Mouse (Mus musculus) gastrocnemius, adult 8-10 months (tissue): ENCODE measurements around the gene Fyn. TPM values are rescaled to one million over a fixed set of nuclear protein-coding genes. Genes with fewer than 3 reads are reported as not detected.

ENCODE experiments used
- DNase-seq, 2 experiments: peaks; one replicate each; pipeline ENCODE4 v3.0.0; 2022; ENCODE audit warnings: low spot score in 2 of 2
- total RNA-seq, 4 experiments: library from RNA; stranded (reverse); gene quantifications; 2 replicates each; pipeline ENCODE4 v1.2.4; 2022

The Fyn gene
- total RNA-seq, 4 experiments from 2014 or later: 2.8 to 7.3 (median 5.7) TPM

DNA sequence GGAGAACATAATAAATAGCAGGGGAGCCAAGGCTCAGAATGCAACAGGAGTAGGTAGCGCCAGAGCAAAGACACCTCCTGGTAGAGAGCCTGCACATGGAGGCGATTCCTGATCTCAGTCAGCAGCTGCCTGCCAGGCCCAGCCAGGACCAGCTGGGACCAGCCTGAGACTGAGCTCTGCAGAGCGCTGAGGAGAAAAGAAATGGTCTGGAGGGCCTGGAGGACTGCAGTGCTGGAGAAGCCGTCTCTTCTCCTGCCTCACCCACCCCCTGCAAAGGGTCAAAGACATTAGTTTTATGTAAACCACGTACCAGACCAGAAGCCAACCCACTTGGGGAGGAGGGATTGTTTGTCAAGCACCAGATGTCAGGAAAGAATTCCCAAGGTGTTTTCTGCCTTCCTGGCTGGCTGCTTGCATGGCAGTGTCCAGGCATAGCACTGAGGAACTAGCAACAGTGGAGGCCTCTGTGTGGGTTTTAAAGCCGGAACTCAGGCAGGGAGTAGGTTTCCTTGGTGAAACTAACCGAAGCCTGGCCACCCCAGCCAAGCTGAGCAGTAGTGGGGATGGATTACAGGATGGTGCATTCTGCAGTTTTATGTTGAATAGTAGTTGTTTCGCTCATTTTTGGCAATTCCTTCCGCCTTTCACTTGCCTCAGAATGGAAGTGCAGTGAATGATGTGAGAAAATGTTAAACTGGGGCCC, 165.8 kb downstream of the Fyn start:
- DNase-seq: no peak

DNA sequence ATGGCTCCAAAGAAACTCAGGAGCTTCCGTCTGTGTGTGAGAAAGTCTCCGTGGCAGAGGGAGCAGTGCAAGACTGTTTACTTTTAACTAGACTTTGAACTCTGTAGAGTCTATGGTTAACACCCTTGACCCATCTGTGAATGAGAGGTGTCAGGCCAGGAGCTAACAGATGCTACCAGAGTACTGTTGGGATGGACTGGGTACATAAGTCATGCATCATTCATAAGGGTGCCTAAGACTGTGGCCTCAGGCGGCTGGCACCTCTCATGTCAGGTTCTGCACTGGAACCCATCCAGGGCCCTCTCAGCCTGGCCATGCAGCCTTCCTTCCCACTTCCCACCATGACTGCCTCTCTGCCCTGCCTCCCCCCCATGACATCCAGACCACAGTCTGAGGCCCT, 166.7 kb downstream of the Fyn start:
- no peak for DNase-seq

DNA sequence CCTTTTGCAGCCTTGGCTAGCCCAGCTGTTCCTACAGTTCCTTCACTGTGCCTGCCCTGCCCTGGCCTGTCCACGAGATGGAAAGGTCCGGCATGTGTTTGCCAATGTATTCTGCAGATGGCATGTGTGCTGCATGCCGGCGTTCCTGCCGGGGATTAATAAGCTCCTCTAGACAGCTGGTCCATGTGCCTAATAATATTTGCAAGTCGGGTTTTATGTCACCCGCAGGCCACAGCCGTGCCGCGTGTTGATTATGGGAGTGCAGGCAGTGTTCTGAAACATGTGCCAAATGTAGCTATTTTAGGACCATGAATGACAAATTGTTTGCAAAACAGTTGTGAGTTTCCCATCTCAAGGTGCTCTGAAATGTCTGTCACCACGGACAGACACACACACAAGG, 167.6 kb downstream of the Fyn start:
- DNase-seq: peak; percentile 59 to 64

DNA sequence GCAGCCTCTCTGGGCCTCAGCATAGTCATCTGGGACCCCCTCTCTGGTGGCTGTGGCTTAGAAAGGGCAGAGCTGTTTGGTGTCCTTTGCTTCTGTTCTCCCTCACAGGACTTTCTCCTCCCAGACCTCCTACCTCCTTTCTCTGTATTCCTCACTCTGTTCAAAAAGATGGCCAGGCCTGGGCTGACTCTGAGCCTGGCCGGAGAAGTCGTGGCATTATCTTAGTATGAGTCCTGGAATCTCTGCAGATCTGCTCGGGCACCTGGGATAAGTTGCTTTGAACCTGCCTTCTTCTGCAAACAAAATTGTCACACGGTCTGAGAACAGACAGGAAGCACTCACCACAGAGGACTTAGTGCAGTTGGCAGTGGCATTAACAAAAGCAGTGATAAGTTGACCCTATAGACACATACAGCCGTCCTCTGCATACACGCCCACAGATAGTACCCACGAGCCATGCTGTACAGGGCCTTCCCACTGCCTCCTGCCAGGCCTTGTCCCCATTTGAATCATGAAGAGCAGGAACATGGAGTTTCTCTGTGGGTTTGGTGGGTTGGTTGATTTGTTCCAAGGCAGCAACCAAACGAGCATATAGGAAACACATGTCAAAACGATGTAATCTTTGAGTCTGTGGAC, 171.5 kb downstream of the Fyn start:
- no peak for DNase-seq

DNA sequence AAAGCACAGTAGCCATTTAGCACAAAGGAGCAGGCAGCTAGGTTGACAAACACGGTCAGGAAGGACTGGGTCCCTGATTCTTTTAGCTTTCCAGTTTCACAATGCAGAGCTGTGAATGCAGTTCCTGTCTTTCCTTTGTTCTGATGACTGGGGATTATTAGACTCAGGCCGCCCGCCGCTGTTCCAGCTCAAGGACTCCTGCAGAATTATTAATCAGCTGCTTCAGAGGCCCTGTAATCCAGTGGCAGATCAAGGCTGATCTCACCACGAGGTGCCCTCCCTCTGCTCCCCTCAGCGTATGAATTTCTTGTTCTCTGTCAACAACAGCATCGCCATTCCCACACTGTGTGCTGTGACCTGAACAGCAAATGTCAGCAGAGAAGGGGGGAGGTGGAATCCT, 172.3 kb downstream of the Fyn start:
- no peak for DNase-seq

DNA sequence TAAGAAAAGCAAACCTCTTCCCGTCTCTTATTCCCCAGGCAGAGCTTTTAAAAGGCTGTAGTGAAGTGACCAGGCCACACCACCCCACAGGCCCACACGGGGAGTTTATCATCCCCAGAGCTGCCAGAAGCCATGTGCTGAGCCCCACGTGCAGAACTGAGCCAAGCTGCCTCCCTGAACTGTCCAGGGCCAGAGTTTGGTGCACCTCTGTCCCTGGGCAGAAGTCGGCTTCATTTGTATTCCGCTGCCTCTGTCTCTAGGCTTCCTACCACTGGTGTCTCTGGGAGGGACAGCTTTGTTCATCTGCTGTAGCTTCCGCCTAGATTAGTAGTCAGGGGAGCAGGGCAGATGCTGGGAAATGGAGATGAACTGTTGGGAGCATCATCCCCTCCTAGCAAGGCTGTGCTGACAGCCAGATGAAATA, 172.8 kb downstream of the Fyn start:
- DNase-seq: no peak

DNA sequence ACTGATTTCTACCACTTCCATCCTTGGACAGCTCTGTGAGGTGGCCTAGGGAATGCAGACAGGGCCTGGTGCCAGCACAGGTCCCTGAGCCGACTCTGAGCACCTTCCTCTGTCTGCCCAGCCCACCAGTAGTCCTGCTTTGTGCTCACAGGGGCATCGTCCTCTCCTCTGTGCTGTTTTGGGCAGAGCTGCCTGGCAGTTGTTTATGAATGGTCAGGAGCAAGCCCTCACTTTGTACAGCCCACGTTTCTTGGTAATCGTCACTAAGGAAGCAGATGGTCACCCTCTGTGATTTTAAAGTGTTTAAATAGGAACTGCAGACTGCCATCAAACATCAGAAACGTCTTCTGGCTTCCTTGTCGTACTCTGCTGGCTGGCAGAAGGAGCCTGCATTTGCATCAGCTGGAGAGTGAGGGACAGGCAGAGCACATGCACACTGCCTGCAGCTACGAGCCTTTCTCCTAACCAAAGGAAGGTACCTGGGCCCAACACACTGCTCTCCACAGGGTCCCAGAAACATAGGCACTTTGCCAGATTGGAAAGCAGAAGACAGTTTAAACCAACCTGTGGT, 173.4 kb downstream of the Fyn start:
- no peak for DNase-seq

DNA sequence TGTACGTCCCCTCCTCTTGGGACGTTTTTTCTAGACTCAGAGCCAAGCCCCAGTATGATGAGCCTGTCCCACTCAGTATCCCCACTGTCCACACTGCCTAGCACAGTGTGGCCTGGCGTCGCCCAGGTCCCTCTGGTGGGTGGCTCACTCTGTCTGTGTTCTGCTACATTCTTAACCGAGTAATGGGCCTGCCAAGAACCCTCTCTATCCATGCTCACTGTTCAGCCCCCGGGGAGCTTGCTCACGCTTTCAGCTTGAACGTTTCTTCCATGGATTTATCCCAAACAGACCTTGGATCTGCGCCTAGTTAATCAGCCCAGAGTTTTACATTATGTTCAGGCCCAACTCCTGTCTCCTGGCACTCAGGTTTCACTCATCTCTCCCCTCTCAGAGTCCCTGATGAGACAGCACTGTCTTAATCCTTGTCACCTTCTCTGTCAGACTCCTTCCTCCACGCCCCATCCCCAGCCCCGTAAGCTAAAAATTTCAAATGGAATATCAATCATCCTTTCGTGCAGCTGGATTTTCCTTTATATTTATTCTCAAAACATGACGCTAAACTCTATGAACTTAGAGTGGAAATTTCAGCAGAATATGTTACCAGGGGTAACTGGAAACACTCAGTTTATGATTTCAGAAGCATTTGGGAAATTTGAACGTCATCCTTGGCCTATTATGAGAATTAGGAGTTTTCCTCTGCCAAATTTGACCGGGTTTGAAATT, 174.0 kb downstream of the Fyn start:
- DNase-seq: peak in 1 of 2 experiments; percentile 49

DNA sequence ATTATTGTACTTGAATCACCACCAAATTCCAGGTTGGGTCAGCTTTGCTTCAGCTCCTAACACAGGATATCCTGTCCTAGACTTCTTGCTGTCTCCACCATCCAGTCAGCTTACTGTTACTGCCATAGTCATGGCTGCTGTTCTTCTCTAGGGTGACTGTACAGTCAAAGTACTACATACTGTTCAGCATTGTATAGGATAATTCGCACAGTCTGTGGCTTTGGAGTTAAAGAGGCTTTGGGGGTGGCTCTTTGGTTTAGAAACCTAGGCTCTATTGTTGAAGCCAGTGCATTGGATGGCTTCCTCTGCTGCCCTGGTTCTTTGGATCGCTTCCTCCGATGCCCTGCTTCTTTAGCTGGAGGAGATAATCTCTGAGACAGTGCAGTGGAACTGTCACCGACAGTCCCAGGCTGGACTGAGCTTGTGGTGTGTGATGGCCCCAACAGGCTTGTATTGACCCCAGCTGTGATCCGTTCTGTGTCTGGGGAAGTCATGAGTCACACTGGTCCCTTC, 174.7 kb downstream of the Fyn start:
- no peak for DNase-seq

DNA sequence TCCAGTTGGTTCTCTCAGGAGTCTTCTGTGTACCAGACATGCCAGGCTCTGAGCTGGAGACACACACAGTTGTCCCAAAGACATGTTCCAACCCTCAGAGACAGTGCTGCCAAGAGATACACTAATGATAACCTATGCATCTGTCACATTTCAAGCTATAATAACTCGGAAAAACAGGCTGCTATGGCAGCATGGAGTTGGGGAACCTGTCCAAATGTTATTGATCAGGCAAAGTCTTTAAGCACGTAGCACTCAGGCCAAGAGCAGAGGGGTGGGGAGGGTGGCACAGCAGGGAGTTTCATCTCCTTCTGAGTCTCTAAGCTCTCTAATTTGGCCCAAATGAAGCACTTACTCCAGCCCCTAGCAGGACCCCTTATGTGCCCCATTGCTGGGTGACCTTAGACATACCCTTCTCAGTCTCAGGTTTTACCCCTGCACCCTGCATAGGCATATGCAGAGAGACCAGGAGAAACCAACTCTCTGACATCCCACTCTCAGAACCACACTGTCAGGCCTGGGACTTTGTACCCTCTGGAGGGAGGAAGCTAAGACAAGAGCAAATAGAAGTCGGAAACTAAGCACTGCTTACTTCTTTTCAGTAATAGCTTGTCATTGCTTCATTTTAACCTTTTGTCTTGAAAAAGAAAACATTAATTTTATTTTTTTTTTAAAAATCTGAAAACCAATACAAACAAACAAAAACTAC, 178.9 kb downstream of the Fyn start:
- DNase-seq: no peak

DNA sequence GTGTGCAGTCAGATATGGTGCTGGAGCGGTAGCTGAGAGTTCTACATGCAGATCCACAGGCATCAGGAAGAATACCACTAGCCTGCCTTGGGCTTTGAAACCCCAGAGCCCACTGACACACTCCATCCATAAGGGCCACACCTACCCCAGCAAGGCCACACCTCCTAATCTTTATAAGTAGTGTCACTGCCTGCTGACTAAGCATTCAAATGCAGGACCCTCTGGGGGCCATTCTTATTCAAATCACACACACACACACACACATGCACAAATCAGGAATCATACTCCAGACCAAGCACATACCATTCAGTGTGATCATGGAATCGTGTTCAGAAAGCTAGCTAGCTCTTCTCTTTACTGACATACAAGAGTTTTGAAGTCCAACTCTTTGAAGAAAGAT, 182.1 kb downstream of the Fyn start:
- DNase-seq: no peak

DNA sequence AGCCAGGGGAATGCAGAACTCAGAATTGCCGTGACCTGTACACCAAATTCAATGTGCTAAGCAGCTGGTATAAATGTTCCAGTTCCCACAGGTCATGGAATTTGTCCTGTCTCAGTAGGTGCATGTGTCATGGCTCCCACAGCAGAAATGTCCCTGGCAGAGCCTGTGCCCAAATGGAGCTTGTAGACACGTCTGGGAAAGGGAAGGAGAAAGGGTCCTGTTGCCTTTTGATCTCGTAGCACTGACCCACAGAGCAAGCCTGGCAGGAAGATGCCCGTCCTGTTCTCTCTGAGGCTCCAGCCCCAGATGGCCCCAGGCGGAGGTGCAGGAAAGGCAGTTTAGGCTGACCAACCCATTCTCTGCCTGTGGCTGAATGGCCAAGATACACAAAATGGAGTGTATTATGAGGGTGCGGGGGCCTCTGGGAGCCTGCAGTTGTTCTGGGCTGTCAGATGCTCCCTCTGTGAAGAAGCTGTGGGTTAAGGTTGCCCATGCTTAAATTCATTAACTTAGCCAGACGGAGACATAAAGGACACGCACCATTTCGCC, 183.1 kb downstream of the Fyn start:
- DNase-seq: no peak

DNA sequence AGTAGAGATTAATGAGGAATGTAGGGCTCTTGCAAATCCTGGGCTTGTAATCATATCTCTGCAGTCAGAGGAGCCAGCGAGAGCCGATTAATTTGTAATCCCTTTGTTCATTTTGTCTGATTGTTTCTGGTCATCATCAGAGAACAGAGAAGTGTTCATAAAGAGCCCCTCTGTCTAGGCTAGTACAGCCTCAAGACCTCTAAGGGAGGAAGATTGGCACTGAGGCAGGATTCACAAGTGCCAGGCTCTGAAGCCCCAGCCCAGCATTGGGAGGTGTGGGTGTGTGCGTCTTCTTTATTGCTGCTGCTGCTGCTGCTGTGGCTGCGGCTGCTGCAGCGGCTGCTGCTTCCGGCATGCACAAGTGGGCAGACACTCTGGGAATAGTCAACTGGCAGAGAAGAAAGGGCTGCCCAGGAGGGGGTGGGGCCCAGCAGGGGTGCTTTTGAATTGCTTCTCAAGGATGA, 183.7 kb downstream of the Fyn start:
- no peak for DNase-seq

DNA sequence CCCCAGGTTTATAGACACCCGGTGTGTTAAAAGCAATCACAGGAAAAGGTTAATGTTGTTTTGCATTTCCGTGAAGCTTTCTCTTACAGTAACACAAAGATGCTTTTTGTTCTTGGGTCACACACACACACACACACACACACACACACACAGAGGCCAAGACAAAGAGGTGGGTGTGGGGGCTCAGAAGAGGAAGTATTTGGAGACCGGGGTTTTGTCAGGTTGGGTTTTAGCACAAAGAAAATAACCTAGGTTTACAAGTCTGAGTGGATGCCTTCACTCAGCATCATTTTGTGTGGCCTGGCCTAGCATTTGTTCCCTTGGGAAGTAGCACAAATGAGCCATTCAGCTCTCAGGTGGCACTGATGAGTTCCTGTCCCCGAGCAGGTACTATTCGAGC, 184.2 kb downstream of the Fyn start:
- DNase-seq: no peak

DNA sequence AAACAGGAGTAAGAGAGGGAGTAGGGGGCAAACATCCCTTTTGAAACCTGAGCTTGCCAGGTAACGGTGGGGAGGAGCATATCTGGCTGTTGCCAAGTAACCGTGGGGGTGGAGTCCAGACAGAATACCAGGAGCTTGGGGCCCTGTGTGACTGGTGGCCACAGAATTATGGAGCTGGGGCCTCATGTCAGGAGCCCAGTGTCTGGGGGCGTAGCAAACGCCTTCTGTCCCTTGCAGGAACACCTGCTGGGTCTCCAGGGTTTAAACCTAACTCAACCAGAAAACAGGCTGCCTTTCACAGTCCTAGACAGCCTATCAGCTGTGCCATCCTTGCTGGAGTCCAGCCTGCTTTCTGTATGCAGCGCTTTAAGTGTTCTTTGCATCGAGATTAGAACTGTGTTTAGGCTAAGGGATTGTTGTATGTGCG, 186.6 kb downstream of the Fyn start:
- DNase-seq: no peak

DNA sequence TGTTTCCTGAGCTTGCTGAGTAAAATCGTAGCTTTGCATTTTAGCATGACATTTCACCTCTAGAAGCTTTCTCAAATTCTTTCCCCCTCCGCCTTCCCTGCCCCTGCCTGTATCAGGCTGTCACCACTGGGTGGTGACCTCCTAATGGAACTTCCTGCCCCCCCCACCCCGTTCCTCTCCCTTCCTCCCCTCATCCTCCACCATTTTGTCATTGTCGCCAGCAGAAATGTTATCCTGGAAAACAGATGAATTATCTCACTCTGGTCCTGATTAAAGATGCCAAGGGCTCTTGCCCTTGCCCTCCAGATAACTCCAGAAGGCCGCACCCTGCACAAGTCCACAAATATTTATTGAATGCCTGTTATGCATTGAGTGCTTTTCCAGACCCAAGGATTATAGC, 187.1 kb downstream of the Fyn start:
- DNase-seq: no peak

DNA sequence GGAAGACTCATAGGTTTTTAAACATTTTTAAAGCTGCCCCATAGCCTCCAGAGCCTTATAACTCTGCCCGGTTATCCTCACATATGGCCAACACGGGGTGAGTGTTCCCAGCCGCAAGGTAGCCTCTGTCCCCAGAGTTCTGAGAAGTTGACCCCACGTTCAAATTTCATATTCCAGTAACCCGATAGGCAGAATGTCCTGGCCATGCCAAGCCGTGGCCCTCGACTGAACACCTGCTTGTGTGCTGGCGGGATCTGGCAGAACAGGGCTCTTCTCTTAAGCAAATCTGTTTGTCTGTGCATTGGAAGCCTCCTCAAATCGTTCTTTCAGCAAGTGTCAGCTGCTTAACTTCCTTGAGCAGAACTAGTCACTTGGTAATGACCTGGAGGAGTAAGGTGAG, 188.7 kb downstream of the Fyn start:
- DNase-seq: peak in 1 of 2 experiments; percentile 71

DNA sequence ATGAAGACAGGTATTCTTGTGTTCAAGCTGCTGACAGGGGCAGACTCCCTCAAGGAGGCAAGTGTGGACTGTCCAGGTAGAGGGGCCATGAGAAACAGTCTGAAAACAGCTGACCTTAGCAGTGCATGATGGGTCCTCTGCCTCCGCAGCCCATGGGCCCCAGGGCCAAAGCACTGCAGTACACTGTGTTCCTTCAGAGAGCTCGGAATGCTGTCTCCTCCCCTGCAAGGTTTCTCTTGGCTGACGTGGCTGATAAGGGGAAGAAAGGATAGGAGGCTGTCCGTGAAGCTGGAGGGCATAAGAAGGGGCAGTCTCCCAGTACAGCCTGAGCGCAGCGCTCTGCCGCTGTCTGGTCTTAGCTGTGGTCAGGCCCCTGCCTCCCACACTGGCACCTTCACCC, 189.2 kb downstream of the Fyn start:
- peak; percentile 71 to 74 for DNase-seq

DNA sequence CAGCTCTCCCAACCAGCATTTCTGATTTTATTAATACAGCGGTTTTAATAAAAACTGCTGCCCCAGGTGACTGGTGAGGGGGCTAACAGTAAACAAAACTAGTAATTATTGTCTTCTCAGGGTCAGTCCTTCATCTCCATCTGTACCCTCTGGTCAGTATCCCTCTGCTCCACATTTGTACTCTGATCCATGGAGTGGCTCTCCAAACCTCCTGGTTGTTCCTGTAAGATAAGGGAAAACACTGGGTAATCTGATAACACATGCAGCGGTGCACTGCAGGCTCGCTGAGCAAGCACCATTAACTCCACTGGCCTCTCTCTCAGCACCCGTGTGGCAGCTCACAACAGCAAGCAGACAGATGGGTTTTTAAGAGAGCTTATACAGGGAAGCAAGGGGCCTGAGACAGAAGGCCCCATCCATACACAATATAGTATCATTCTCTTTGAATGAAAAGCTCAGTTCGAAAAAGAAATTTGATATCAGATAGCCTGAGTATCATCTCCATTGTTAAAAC, 189.9 kb downstream of the Fyn start:
- DNase-seq: peak in 1 of 2 experiments; percentile 22

DNA sequence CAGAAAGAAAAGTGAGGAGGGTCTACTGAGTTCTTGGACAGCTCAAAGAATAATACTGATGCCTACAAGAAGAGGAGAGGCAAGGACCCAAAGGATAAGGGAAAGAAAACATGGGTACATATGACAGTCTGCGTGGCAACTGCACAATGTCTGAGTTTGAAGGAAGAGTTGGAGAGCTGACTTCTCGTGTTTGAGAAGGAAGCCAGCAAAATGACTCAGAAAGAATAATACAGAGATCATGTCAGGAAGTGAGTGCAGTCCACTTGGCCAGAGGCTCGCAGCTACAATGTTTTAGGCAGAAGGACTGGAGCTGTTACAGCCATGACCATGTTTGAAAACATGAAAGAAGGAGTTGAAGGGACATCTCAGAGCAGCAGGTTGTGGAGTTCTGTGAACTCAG, 190.7 kb downstream of the Fyn start:
- DNase-seq: no peak

DNA sequence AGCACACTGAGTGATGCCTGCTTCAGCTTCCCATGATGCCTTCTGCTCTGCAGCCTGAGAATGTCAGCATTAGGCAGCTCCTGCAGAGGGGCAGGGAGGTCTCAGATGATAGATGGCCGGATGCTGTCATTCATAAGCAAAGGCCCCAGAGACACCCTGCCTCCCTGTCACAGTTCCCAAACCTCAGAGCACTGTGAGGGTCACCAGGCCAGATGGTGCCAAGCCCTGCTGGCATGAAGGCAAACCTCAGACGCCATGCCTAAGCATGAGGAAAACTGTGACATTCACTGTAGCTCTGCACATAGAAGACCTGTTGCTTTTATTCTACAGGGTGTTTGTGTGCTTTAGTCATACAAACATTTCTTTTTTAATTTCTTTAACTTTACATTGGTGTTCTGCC, 193.7 kb downstream of the Fyn start:
- no peak for DNase-seq
